Mouse (Mus musculus) spleen, postnatal 4 days (tissue): ENCODE measurements around the gene Olfr161.
"Not testable (repeated sequence)": the region's sequence is repeated elsewhere in the genome, so short reads cannot be mapped to it uniquely, and the experiment has no call there.

Source experiments
- DNase-seq, 2 experiments: peaks; one replicate each; pipeline ENCODE4 v3.0.0; 2022; ENCODE audit warnings: low spot score in 2 of 2

Olfr161 gene

GRCm38 (mm10) chr16:3590691-3591090 is at the start of gene Olfr161:
TSS of gene Olfr161 (plus strand) at chr16:3591042.
- DNase-seq = no peak

- no peak for DNase-seq
Measured at GRCm38 (mm10) chr16:3563553-3563952, 27.3 kb upstream of the Olfr161 start.

- DNase-seq = not testable (repeated sequence)
Measured at GRCm38 (mm10) chr16:3577658-3578057, 13.2 kb upstream of the Olfr161 start.

DNA sequence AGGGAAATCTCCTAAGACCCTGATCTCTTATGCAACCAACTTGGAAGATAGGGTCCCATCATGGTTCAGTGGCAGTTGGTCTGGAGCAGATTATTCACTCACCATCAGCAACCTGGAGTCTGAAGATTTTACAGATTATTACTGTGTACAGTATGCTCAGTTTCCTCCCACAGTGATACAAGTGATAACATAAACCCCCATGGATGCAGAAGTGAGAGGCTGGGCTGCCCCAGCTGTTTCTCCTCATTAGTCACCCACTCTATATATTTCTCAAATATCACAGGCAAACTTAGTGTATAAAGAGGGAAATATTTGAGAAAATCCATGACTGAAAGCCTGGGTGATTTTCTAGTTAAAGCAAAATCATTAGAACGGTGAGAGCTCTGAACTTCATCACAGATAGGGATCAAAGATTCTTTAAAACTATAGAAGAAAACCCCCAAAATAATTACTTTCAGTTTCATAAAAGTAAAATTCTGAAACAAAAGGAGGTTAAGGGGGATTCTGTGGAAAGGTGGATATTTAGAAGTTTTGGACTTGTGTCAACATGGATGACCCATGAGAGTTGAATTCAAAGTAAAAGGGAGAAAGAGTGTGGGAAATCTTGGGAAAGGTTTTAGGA is 12.5 kb upstream of the Olfr161 start:
- DNase-seq = not testable (repeated sequence)

GRCm38 (mm10) chr16:3631376-3631775 is 40.5 kb downstream of the Olfr161 start:
- DNase-seq = not testable (repeated sequence)

GRCm38 (mm10) chr16:3632572-3633361 is 41.9 kb downstream of the Olfr161 start:
- not testable (repeated sequence) for DNase-seq
